Mouse (Mus musculus) kidney, embryonic 15.5 days (tissue): ENCODE results near the gene Ces1f. TPM values are rescaled to one million over a fixed set of nuclear protein-coding genes. Genes with fewer than 3 reads are reported as not detected.

Experiments used
- ATAC-seq: fragments of 200-750 bp; cut with Nextera tagmentation; replicated peaks from 2 replicates; pipeline ENCODE4 v1.8.0; 2017; ENCODE audit warnings: moderate TSS enrichment; ENCODE audit not compliant: low FRiP score
- H3K27ac ChIP-seq: fragments of 300-500 bp; sonication (generic); 2 replicates; pipeline ENCODE4 v1.5.1; 2015; ENCODE audit warnings: mild to moderate bottlenecking, inconsistent platforms
- H3K27me3 ChIP-seq: fragments of 300-500 bp; sonication (generic); 2 replicates; pipeline ENCODE4 v1.6.1; 2015; ENCODE audit warnings: inconsistent platforms
- H3K36me3 ChIP-seq: fragments of 300-500 bp; sonication (generic); 2 replicates; pipeline ENCODE4 v1.6.1; 2015; ENCODE audit warnings: inconsistent platforms
- H3K4me1 ChIP-seq: fragments of 300-500 bp; sonication (generic); 2 replicates; pipeline ENCODE4 v1.6.1; 2015; ENCODE audit warnings: inconsistent platforms
- H3K4me2 ChIP-seq: fragments of 300-500 bp; sonication (generic); 2 replicates; pipeline ENCODE4 v1.6.1; 2015; ENCODE audit warnings: moderate library complexity, mild to moderate bottlenecking, inconsistent platforms
- H3K4me3 ChIP-seq: fragments of 300-500 bp; sonication (generic); replicated peaks from 2 replicates; pipeline ENCODE4 v1.5.1; 2015; ENCODE audit warnings: mild to moderate bottlenecking, inconsistent platforms
- H3K9ac ChIP-seq: fragments of 300-500 bp; sonication (generic); 2 replicates; pipeline ENCODE4 v1.6.1; 2015; ENCODE audit warnings: mild to moderate bottlenecking, inconsistent platforms
- H3K9me3 ChIP-seq: fragments of 300-500 bp; sonication (generic); replicated peaks from 2 replicates; pipeline ENCODE4 v1.6.1; 2016; ENCODE audit warnings: inconsistent platforms
- WGBS: fragments of 180-500 bp; shearing (Covaris S2); methylation state at CpG from one replicate; pipeline ENCODE4 v1.1.7; 2015; ENCODE audit warnings: mixed read lengths; 5-methylcytosine and 5-hydroxymethylcytosine counted together
- polyA plus RNA-seq: library from polyadenylated mRNA; unstranded; fragments of >200 nt; fragmentation: Nextera tagmentation; extraction: Ambion mirVana; gene quantifications from 2 replicates; pipeline ENCODE4 v1.2.1, GENCODE M21; 2015

The Ces1f gene
- 0.17 TPM in 1 of 2 replicates, not detected in the other for polyA plus RNA-seq

DNA sequence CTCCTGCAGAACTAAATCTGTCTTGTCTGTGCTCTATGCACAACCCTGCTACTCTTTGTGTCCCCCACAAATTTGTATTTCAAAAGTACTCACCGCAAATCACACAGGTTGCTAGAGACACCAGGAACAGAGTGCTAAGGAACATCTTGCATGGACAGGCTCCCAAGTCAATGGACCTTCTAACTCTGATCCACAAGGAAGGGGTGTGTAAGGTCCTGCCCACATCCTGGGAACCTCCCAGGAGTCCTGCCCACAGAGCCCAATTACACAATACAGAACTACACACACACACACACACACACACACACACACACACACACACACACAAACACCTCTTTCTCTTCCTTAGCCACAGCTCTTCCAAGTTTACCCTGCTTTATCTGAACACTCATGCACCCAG lies at the start of gene Ces1f:
Ces1f (minus strand) TSS at position 192 of the 400 bp plus-strand sequence.
- no peak within 1 kb of the TSS for H3K9ac ChIP-seq
- WGBS, result 97% methylated on average over 1 of the region's 1 CpGs
- no peak for ATAC-seq
- no peaks in the 10 kb centered on the region for H3K36me3 ChIP-seq
- no peaks in the 10 kb centered on the region for H3K27me3 ChIP-seq
- no peaks in the 10 kb centered on the region for H3K9me3 ChIP-seq
- H3K4me2 ChIP-seq, result no peak within 1 kb of the TSS
- H3K4me1 ChIP-seq, result no peaks in the 10 kb centered on the region
- H3K27ac ChIP-seq, result no peak within 1 kb of the TSS
- no peak within 1 kb of the TSS for H3K4me3 ChIP-seq

DNA sequence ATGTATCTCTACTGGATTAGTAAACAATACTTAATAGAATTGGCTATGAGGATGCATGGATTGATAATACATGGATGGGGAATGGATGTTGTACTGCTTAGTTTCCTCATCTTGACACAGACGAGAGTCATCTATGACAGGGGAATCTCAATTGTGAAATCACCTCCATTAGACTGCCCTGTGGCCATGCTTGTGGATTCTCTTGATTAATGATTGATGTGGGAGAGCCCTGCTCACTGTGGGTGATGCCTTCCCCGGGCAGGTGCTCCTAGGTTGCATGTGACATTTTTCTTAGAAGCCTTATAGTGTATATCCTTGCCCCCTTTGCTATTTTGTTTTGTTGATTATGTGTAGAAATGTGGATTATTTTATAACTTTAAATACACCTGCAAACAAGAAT lies 45.6 kb upstream of the Ces1f start:
- Histone ChIP-seq H3K9ac (no peak overlapping the region), H3K9me3 (no peaks in the 10 kb centered on the region), H3K4me1 (no peaks in the 10 kb centered on the region), H3K27me3 (no peaks in the 10 kb centered on the region), H3K27ac (no peak overlapping the region), H3K36me3 (no peaks in the 10 kb centered on the region), H3K4me3 (no peak overlapping the region), H3K4me2 (no peak overlapping the region)
- no peak for ATAC-seq
- WGBS, result 61% methylated on average over 2 of the region's 2 CpGs

DNA sequence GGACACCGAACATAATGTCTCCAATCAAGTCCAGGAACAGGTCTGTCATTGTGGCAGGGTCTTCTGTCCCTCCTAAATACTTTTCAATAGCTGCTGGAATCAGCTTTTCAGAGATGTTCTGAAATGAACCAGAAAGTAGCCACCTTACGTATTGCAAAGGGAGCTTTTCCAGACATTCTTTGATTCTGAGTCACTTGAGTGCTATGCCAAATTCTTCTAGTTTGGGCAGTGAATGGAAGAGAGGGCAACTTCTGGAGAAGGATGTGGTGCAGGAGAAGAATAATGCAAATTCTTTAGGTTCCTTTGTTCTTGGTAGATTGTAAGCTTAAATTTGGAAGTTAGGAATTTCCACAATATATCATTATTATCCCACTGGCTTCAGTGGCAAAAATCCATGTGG lies 37.5 kb upstream of the Ces1f start:
- H3K9ac ChIP-seq, result no peak overlapping the region
- H3K27ac ChIP-seq, result no peak overlapping the region
- H3K4me2 ChIP-seq, result no peak overlapping the region
- WGBS, result 86% methylated on average over 2 of the region's 2 CpGs
- no peak overlapping the region for H3K4me3 ChIP-seq
- H3K36me3 ChIP-seq, result no peaks in the 10 kb centered on the region
- H3K27me3 ChIP-seq, result no peaks in the 10 kb centered on the region
- H3K9me3 ChIP-seq, result no peaks in the 10 kb centered on the region
- ATAC-seq, result no peak
- no peaks in the 10 kb centered on the region for H3K4me1 ChIP-seq

DNA sequence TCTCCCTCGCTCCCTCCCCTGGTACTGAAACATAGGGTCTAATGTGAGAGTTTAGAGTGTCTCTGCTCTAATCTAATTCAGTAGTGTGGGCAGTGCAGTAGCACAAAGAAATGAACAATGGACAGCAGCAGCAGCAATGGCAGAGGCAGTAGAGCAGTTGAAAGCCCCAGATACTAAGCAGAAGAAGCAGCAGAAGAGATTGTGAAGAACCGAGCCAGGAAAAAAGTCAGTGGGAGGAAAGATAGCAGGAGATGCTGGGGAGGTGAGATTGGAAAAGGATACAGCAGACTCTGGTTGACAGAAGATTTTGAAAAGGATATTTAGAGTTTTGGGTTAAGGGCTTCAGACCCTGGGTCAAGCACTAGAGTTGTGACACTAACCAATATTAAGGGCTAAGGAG lies 36.0 kb upstream of the Ces1f start:
- Histone ChIP-seq H3K4me2 (no peak overlapping the region), H3K9ac (no peak overlapping the region), H3K4me1 (no peaks in the 10 kb centered on the region), H3K36me3 (no peaks in the 10 kb centered on the region), H3K4me3 (no peak overlapping the region), H3K27me3 (no peaks in the 10 kb centered on the region), H3K27ac (no peak overlapping the region), H3K9me3 (no peaks in the 10 kb centered on the region)
- no peak for ATAC-seq
- WGBS, result 72% methylated on average over 2 of the region's 2 CpGs

DNA sequence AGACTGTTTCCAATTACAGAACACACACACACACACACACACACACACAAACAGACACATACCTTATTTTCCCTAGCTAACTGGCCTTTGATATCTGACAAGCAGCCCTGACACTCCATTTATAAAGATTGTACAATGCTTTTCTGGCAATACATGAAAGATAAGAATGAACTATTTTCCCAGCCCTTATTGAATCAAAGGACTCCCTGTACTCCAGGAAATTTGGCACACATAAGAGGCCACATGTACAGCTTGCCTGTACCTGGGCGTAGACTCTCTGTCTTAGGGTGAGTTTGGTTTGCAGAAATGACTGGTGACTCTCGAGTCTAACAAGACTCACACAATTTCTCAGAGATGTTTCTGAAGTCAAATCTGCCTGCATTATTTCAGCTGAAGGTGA lies 4.3 kb upstream of the Ces1f start:
- H3K4me1 ChIP-seq, result no peaks in the 10 kb centered on the region
- 85% methylated on average over 2 of the region's 2 CpGs for WGBS
- no peaks in the 10 kb centered on the region for H3K9me3 ChIP-seq
- no peak overlapping the region for H3K27ac ChIP-seq
- no peak overlapping the region for H3K4me3 ChIP-seq
- no peaks in the 10 kb centered on the region for H3K36me3 ChIP-seq
- no peak overlapping the region for H3K9ac ChIP-seq
- no peak for ATAC-seq
- H3K27me3 ChIP-seq, result no peaks in the 10 kb centered on the region
- H3K4me2 ChIP-seq, result no peak overlapping the region

DNA sequence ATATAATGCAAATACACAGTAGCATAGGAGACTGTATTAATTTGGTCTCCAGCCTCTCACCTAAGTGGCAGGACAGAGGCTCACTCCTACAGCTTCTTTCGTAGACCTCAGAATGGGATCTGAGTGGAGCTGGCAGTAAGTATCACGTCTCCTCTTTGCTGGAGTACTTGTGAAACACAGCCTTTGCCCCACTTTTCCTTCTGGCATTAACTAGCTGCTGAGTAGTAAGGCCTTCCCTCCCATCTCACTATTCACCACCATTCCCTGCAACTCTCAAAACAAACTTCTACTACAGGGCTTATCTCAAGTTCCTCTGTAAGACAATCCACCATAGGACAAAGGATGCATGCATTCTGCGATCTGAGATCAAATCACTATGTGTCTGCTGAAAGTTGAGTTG lies 2.8 kb upstream of the Ces1f start:
- Histone ChIP-seq H3K27ac (no peak overlapping the region), H3K4me3 (no peak overlapping the region), H3K27me3 (no peaks in the 10 kb centered on the region), H3K4me1 (no peaks in the 10 kb centered on the region), H3K4me2 (no peak overlapping the region), H3K9ac (no peak overlapping the region), H3K9me3 (no peaks in the 10 kb centered on the region), H3K36me3 (no peaks in the 10 kb centered on the region)
- no peak for ATAC-seq
- 57% methylated on average over 3 of the region's 3 CpGs for WGBS

DNA sequence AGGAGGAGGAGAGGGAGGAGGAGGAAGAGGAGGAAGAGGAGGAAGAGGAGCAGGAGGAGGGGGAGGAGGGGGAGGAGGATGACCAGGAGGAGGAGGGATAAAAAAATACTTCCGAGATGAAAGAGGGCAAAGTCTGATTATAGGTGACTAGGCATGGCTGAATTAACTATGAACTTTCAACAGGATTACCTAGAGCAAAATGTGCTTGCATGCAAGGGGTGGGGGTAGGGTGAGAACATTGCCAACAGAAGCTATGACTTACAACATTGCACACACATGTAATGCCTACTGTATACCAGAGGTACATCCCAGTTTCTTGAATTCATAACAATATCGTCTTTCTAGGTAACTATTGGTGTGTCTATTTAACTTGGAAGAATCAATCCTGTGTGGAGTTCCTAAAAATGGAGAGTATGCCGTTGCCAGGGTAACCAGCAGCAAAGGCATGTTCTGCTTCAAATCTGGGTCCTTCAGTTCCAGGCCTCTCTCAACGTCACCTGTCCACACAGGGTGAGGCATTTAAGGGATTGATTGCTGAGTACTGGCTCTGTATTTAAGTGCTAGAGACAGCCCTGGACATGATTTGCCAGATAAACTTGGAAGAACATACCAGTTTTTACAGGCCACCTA lies 1.3 kb downstream of the Ces1f start:
- Histone ChIP-seq H3K9me3 (no peaks in the 10 kb centered on the region), H3K9ac (no peak overlapping the region), H3K4me3 (no peak overlapping the region), H3K36me3 (no peaks in the 10 kb centered on the region), H3K4me1 (no peaks in the 10 kb centered on the region), H3K4me2 (no peak overlapping the region), H3K27ac (no peak overlapping the region), H3K27me3 (no peaks in the 10 kb centered on the region)
- WGBS, result 85% methylated on average over 4 of the region's 4 CpGs
- no peak for ATAC-seq

DNA sequence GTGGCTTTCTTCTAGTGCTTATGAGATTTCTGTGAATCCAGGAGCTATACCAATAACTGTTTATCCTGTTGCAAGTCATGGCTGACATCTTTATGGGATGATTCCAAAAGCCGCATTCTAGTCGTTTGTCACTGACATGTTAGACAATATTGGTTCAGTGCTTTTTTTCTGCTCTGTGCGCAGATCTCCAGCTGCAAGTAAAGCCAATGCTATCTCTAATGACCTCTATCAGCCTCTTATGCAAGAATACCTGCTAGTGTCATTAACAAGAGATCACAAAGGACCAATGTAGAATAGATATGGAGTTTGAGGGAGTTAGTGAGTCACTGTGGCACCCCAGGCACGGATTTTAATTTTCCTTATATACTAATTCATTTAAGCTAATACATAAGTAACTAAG lies 4.9 kb downstream of the Ces1f start:
- H3K27me3 ChIP-seq, result no peaks in the 10 kb centered on the region
- H3K4me3 ChIP-seq, result no peak overlapping the region
- no peak for ATAC-seq
- H3K27ac ChIP-seq, result no peak overlapping the region
- no peak overlapping the region for H3K4me2 ChIP-seq
- 51% methylated on average over 4 of the region's 4 CpGs for WGBS
- no peak overlapping the region for H3K9ac ChIP-seq
- no peaks in the 10 kb centered on the region for H3K36me3 ChIP-seq
- H3K9me3 ChIP-seq, result no peaks in the 10 kb centered on the region
- no peaks in the 10 kb centered on the region for H3K4me1 ChIP-seq

DNA sequence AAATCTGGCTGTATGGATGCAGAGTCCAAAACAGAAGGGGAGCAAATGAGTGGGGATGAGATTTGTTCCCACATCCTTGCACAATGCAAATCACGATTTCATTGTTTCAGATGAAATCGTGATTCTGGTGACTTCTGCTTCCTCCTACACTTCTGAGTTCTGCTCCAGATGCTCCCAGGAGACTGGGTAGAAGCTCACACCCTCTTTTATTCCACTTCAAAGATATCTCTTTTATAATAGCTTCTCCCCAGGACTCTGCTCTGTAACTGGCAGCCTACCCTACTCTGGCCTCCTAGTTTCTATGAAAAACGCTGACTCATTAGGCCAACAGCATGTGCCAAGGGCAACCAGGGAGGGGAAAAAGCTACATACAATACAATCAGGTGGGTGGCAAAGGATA lies 6.2 kb downstream of the Ces1f start:
- Histone ChIP-seq H3K9ac (no peak overlapping the region), H3K36me3 (no peaks in the 10 kb centered on the region), H3K4me2 (no peak overlapping the region), H3K4me3 (no peak overlapping the region), H3K4me1 (no peaks in the 10 kb centered on the region), H3K9me3 (no peaks in the 10 kb centered on the region), H3K27ac (no peak overlapping the region), H3K27me3 (no peaks in the 10 kb centered on the region)
- no peak for ATAC-seq
- WGBS, result 81% methylated on average over 3 of the region's 3 CpGs

DNA sequence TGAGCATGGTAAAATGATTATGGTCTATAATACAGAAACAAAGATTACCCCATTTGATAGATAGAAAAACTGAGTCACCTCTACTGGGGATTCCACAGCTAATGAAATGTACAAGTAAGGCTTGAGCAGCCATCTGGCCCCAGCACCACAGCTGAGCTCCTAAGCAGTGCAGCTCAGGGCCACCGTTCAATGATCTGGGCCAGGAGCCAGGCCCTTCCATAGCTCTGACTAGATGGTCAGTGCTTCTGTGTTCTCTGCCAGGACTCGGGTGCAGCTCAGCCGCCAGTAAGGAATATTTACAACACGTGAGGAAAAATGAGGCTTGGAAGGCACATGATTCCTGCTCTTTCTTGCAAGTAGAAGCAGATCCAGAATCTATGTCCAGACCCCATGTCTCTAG lies 6.9 kb downstream of the Ces1f start:
- no peak overlapping the region for H3K9ac ChIP-seq
- no peak overlapping the region for H3K4me2 ChIP-seq
- ATAC-seq, result no peak
- H3K27me3 ChIP-seq, result no peaks in the 10 kb centered on the region
- no peaks in the 10 kb centered on the region for H3K9me3 ChIP-seq
- WGBS, result 69% methylated on average over 4 of the region's 4 CpGs
- H3K36me3 ChIP-seq, result no peaks in the 10 kb centered on the region
- H3K4me3 ChIP-seq, result no peak overlapping the region
- no peaks in the 10 kb centered on the region for H3K4me1 ChIP-seq
- H3K27ac ChIP-seq, result no peak overlapping the region

DNA sequence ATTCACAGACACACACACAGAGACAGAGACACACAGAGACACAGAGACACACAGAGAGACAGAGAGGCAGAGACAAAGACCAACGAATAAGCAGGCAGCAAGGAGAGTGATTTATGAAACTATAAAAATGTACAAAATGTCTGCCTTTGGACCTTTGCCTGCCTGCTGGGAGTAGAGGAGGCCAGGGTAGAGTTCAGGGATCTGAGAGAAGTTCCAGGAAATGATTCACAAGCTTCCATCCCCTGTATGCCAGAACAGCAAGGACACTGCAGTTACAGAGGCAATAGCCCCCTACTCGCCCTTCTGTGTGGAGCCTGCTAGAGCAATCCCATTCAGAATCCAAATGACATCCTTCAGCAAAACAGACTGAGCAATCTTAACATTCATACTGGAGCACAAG lies 18.1 kb downstream of the Ces1f start:
- no peak for ATAC-seq
- H3K4me2 ChIP-seq, result no peak overlapping the region
- no peak overlapping the region for H3K4me3 ChIP-seq
- no peak overlapping the region for H3K9ac ChIP-seq
- no peaks in the 10 kb centered on the region for H3K27me3 ChIP-seq
- H3K36me3 ChIP-seq, result no peaks in the 10 kb centered on the region
- 25% methylated on average over 2 of the region's 2 CpGs for WGBS
- H3K4me1 ChIP-seq, result no peaks in the 10 kb centered on the region
- H3K9me3 ChIP-seq, result no peaks in the 10 kb centered on the region
- no peak overlapping the region for H3K27ac ChIP-seq

DNA sequence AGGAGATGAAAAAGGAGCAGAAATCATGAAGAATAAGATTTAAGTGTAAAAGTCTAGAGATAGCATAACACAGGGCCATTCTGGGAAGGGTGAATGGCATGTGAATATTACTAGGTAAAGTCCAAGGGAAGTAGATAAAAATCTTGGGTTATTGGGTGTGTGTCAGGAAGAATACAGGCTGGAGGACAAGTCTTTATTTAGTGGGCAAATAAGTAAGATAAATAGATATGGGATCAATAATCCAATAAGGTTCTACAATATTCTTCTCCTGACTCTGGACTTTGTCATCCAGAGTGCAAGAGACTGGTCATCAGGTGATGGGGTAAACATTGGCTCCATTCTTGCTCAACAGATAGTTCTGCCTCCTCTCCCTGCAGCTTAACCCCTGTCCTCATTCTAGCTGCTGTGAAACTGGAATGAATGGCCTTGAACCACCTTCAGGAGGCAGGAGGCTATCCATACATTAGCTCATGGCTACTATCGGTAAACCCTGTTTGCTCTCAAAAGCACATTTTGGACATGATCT lies 27.1 kb downstream of the Ces1f start:
- WGBS, result 97% methylated on average over 1 of the region's 1 CpGs
- no peaks in the 10 kb centered on the region for H3K27me3 ChIP-seq
- H3K4me3 ChIP-seq, result no peak overlapping the region
- no peaks in the 10 kb centered on the region for H3K4me1 ChIP-seq
- H3K4me2 ChIP-seq, result no peak overlapping the region
- no peak overlapping the region for H3K9ac ChIP-seq
- no peaks in the 10 kb centered on the region for H3K36me3 ChIP-seq
- ATAC-seq, result no peak
- no peak overlapping the region for H3K27ac ChIP-seq
- H3K9me3 ChIP-seq, result no peaks in the 10 kb centered on the region

DNA sequence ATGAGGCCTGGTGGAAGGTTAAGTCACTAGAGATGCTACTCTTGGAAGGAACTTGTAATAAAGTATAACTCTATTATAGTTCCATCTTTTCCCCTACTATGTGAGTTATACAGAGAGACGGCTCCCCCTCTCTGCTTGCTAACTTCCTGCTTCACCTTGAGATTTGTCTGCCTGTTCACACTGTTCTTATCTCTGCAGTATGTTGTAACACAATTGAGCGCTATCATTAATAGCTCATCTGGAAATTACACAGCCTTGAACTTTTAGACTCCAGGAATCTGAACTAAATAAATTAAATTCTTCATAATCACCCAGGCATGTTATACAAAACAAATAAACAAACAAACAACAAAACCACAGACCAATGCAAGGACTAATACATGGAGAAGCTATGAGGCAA lies 33.5 kb downstream of the Ces1f start:
- no peaks in the 10 kb centered on the region for H3K4me1 ChIP-seq
- no peak overlapping the region for H3K4me3 ChIP-seq
- H3K9ac ChIP-seq, result no peak overlapping the region
- H3K4me2 ChIP-seq, result no peak overlapping the region
- H3K27me3 ChIP-seq, result no peaks in the 10 kb centered on the region
- no peak overlapping the region for H3K27ac ChIP-seq
- no peaks in the 10 kb centered on the region for H3K9me3 ChIP-seq
- no peaks in the 10 kb centered on the region for H3K36me3 ChIP-seq
- ATAC-seq, result no peak
- WGBS, result 80% methylated on average over 2 of the region's 2 CpGs
